Mouse (Mus musculus): ENCODE measurements at regions not wholly inside any gene's neighbourhood (a gene's known extent, or its start where the extent isn't known, plus 50 kb on each side); places are given as distances from the start of the nearest gene placed in this dataset.

- no peak for ATAC-seq (replicated peaks; ENCODE audit: poor library complexity, severe bottlenecking)
Measured at GRCm38 (mm10) chr5:119448494-119448893, 222.0 kb upstream of the Tbx3 start.

GRCm38 (mm10) chr5:119449166-119449565 is 221.3 kb upstream of the Tbx3 start:
- no peak for ATAC-seq (replicated peaks; ENCODE audit: poor library complexity, severe bottlenecking)

- ATAC-seq (replicated peaks; ENCODE audit: poor library complexity, severe bottlenecking): no peak
Measured at GRCm38 (mm10) chr5:119459751-119460150, 210.7 kb upstream of the Tbx3 start.

- no peak for ATAC-seq (replicated peaks; ENCODE audit: poor library complexity, severe bottlenecking)
Measured at GRCm38 (mm10) chr5:119462659-119463530, 207.6 kb upstream of the Tbx3 start.

- no peak for ATAC-seq (replicated peaks; ENCODE audit: poor library complexity, severe bottlenecking)
Measured at GRCm38 (mm10) chr5:119464553-119464952, 205.9 kb upstream of the Tbx3 start.

- ATAC-seq (replicated peaks; ENCODE audit: poor library complexity, severe bottlenecking): no peak
Measured at GRCm38 (mm10) chr5:119467346-119468085, 203.0 kb upstream of the Tbx3 start.

- ATAC-seq (replicated peaks; ENCODE audit: poor library complexity, severe bottlenecking): no peak
Measured at GRCm38 (mm10) chr5:119477926-119478325, 192.5 kb upstream of the Tbx3 start.

- no peak for ATAC-seq (replicated peaks; ENCODE audit: poor library complexity, severe bottlenecking)
Measured at GRCm38 (mm10) chr5:119478331-119478730, 192.1 kb upstream of the Tbx3 start.

- ATAC-seq (replicated peaks; ENCODE audit: poor library complexity, severe bottlenecking): no peak
Measured at GRCm38 (mm10) chr5:119480191-119481190, 190.0 kb upstream of the Tbx3 start.

- no peak for ATAC-seq (replicated peaks; ENCODE audit: poor library complexity, severe bottlenecking)
Measured at GRCm38 (mm10) chr5:119483706-119484105, 186.8 kb upstream of the Tbx3 start.

- ATAC-seq (replicated peaks; ENCODE audit: poor library complexity, severe bottlenecking): no peak
Measured at GRCm38 (mm10) chr5:119486196-119486595, 184.3 kb upstream of the Tbx3 start.

GRCm38 (mm10) chr5:119487184-119487583 is 183.3 kb upstream of the Tbx3 start:
- ATAC-seq (replicated peaks; ENCODE audit: poor library complexity, severe bottlenecking): no peak

- ATAC-seq (replicated peaks; ENCODE audit: poor library complexity, severe bottlenecking): no peak
Measured at GRCm38 (mm10) chr5:119497501-119497900, 173.0 kb upstream of the Tbx3 start.

GRCm38 (mm10) chr5:119498431-119498830 is 172.0 kb upstream of the Tbx3 start:
- ATAC-seq (replicated peaks; ENCODE audit: poor library complexity, severe bottlenecking): no peak

- ATAC-seq (replicated peaks; ENCODE audit: poor library complexity, severe bottlenecking): no peak
Measured at GRCm38 (mm10) chr5:119507709-119508108, 162.8 kb upstream of the Tbx3 start.

- no peak for ATAC-seq (replicated peaks; ENCODE audit: poor library complexity, severe bottlenecking)
Measured at GRCm38 (mm10) chr5:119518506-119519252, 151.8 kb upstream of the Tbx3 start.

GRCm38 (mm10) chr5:119524171-119524570 is 146.3 kb upstream of the Tbx3 start:
- ATAC-seq (replicated peaks; ENCODE audit: poor library complexity, severe bottlenecking): no peak

- ATAC-seq (replicated peaks; ENCODE audit: poor library complexity, severe bottlenecking): no peak
Measured at GRCm38 (mm10) chr5:119525960-119526359, 144.5 kb upstream of the Tbx3 start.

- no peak for ATAC-seq (replicated peaks; ENCODE audit: poor library complexity, severe bottlenecking)
Measured at GRCm38 (mm10) chr5:119530009-119530408, 140.5 kb upstream of the Tbx3 start.

GRCm38 (mm10) chr5:119534946-119535345 is 135.5 kb upstream of the Tbx3 start:
- ATAC-seq (replicated peaks; ENCODE audit: poor library complexity, severe bottlenecking): no peak
